Mouse (Mus musculus) heart, postnatal 0 days (tissue): ENCODE measurements around the gene Raet1d.
"Not testable (repeated sequence)": the region's sequence is repeated elsewhere in the genome, so short reads cannot be mapped to it uniquely, and the experiment has no call there.

Experiments
- CTCF ChIP-seq: IDR thresholded peaks from 2 replicates; pipeline ENCODE4 v1.5.1; 2016; ENCODE audit warnings: antibody characterized with exemption, control low read depth, low read depth
- EP300 ChIP-seq: IDR thresholded peaks from 2 replicates; pipeline ENCODE4 v1.6.1; 2016; ENCODE audit warnings: antibody characterized with exemption, low read depth

GRCm38 (mm10) chr10:22345721-22346120 is 14.6 kb upstream of the Raet1d start:
- TF ChIP-seq CTCF, EP300: not testable (repeated sequence)
